Mouse (Mus musculus) frontal cortex, adult (tissue): ENCODE measurements around the gene Msi2.

Experiments used
- ATAC-seq: cut with Nextera tagmentation; 2 replicates; pipeline ENCODE4 v1.9.2; 2017; ENCODE audit warnings: mild to moderate bottlenecking, moderate library complexity, mixed read lengths; ENCODE audit not compliant: low TSS enrichment

Msi2 gene

DNA sequence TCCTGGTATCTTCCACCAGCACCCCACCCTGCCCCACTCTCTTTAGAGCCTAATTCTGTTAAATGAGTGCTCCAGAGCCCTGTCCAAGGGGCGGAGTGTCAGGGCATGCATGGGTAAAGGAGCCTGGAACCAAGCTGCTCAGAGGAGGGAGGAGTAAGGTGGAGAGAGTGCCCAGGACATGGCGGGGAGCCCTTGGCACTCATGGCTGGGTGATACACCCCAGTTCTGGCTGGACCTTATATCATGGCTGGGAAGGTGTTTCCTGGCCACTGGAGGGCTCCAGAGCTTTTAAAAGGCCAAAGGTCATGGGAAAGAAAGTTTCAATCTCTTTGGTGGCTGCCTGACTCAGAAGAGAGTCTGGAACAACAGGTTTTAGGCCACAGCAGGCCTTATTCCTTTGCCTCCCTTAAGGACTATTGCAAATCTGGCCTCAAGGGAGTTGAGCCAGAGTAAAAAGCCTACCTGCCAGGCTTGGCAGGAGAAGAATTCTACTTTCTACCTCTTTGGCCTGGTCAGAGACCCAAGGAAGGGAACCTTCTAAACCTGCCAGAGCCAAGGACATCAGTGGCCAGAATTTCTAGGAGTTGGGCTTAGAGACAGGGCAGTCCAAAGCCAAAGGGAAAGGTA is 352.3 kb downstream of the Msi2 start:
- ATAC-seq, result no peak

DNA sequence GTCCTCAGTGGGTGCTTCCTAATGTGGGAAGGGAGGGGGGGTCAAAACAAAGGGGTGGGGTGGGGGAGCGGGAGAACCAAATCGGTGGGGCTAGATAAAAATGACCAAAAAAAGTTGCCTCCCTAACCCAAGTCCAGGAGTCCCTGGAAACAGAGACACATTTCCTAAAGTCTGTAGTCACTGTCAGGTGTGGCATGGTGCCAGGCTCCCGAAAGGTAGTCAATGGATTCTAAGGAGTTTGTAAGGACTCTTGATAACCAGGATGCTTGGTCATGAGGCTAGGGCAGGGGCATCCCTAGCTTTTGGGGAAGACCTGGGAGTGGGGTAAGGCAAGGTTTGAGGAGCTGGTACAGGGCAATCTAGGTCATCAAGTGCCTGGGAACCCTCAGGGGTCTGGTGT is 354.1 kb downstream of the Msi2 start:
- no peak for ATAC-seq

DNA sequence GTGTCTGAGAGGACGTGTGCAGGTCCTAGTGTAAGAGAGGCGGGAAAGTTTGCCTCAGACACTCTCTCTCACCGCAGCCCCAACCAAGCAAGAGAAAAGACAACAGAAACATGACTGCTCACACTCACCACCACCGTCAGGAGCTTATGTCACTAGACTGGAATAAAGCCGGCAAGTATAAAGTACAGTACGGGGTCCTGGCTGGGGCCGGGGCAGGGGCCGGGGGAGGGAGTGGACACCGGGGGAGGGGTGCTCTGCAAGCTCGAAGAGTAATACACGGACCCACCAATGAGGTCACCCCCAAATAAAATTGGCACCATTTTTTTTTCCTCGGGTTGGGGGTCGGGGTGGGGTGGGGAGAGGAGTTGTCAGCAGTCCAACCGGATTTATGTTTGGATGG is 354.8 kb downstream of the Msi2 start:
- ATAC-seq, result no peak

DNA sequence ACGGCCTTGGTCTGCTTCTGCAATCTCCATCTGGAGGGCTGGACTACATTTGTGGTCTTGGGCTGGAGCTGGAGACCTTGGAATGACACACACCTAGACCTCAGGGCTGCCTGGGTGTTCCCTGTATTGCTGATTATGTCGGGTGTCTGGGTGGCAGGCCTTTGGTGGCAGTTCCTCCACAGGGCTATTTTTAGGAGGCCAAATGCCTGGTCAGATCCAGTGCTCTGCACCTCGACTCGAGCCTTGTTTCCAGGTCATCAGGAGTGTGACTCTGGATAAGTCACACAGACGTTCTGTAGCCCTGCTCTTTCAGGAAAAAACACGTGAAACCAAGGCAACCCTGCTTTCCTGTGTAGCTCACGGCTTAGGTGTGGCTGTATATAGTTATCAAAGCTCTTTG is 358.6 kb downstream of the Msi2 start:
- ATAC-seq, result no peak

- ATAC-seq, result no peak
These were observed 361.0 kb downstream of the Msi2 start for GRCm38 (mm10) chr11:88357325-88357724.

DNA sequence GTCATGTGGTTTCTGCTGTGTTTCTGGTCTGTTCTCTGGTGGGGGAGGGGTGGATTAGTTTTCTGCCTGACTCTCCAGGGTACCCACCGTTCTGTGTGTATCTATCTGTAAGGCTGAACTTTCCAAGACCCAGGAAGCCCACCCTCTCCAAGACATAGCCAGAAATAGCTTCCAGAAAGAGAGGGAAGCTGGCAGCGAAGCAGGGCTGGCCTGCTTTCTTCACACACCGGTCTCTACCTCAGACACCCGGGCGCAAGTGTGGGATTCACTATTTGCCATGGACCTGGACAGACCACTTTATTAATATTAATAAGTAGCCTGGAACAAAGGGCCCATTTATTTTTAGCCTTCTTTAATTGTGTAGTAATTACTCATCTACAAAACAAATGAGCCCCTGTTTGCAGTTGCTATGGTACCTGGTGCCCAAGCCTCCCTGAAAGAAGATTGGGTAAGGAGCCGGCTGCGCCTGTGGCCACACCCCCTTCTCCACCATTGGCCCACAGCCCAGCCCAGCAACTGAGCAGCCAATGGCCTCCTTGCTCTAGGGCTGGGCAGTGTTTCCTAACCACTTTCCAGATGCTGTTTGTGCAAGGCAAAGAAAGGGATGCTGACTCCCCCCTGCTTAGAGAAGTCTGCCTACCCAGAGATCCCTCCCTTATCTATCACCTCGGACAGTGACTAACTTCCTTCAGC is 361.6 kb downstream of the Msi2 start:
- peak; percentile 72 for ATAC-seq

DNA sequence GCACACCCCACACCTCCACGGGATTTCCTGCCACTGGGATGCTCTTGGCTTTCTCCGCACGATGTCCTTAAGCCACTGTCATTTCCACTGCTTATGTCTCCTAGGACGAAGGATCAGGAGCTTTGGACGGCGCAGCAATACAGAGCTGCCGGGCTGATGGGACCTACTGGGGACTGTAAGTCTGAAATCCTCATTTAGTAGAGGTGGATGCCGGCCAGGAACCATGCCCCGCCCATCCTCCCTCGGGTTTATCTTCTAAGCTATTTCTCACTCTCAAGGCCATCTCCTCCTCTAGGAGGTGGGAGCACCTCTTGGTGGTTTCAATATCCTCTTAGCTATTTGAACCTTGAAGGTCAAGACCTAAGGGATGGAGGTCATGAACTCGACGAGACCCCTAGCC is 362.3 kb downstream of the Msi2 start:
- no peak for ATAC-seq

GRCm38 (mm10) chr11:88354771-88355170 is 363.5 kb downstream of the Msi2 start:
- no peak for ATAC-seq

- no peak; the same call in 1 of the 2 replicates for ATAC-seq
These were observed 366.4 kb downstream of the Msi2 start for GRCm38 (mm10) chr11:88351722-88352473.

DNA sequence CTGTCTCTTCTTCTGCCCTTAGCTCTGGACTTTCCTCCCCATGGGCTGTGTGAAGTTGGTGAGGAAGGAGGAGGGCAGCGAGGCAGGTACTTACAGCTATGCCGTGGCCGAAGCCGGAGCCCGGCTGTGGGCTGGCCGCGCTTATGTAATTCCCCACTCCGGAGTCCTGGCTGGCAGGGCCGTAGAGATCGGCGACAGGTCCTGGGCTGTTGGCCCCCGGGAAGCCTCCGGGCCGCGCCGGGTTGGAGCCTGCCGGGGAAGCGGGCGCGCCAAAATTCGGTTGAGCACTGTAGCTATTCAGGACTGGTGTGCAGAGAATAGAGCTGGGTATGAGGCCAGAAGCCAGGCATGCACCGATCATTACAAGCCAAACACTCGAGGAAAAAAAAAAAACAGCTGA is 369.6 kb downstream of the Msi2 start:
- no peak for ATAC-seq

DNA sequence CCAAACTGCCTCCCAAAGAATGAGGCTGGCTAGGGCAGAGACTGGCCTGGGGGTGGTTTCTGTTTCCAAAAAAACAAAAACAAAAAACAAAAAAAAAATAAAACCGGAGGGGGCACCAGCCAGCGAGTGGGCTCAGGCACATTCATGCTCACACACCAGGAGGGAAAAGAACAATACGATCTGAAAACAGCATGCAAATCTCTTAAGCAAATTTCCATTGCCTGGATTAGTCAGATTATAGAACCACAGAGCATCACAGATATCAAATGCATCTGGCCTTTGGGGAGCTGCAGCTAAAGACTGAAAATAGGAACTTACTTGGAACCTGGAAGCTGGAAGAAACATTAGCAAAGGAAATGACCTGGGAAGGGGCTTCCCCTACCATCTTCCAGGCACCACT is 370.3 kb downstream of the Msi2 start:
- ATAC-seq, result no peak

DNA sequence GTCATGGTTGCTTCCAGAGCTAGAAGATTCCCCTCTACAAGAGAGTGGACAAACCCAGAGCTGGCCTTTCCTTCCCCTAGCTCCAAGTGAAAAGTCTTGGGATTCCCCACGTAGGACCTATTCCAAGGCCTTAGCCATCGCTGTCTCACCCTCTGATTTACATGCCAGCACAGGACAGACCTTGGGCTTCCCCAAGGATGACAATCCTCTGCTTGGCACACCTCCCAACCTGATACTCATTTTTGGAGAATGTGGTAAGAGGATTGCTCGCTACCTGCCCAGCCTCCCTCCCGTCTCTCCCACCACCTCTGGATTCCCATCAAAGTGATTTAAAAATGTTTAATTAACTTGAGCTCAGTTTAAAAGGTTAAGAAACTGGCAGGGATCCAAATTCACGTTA is 372.2 kb downstream of the Msi2 start:
- no peak for ATAC-seq

GRCm38 (mm10) chr11:88337926-88338325 is 380.4 kb downstream of the Msi2 start:
- ATAC-seq, result no peak

DNA sequence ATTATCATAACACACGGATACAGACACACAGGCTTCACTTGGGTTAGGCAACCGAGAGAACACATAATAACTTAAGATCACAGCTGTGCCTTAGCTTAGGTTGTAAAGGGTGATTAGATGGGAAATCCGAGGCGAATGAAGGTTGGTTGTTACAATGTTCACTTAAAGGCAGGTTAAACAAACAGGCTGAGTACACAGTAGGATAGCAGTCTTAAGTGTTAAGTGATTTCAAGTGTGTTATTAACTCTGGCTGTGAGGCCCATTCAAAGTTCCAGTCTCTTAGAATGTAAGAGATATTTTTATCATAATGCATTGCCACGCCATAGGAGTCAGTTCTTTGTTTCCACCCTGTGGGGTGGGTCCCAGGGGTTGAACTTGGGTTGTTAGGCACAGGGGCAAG is 383.4 kb downstream of the Msi2 start:
- no peak for ATAC-seq

DNA sequence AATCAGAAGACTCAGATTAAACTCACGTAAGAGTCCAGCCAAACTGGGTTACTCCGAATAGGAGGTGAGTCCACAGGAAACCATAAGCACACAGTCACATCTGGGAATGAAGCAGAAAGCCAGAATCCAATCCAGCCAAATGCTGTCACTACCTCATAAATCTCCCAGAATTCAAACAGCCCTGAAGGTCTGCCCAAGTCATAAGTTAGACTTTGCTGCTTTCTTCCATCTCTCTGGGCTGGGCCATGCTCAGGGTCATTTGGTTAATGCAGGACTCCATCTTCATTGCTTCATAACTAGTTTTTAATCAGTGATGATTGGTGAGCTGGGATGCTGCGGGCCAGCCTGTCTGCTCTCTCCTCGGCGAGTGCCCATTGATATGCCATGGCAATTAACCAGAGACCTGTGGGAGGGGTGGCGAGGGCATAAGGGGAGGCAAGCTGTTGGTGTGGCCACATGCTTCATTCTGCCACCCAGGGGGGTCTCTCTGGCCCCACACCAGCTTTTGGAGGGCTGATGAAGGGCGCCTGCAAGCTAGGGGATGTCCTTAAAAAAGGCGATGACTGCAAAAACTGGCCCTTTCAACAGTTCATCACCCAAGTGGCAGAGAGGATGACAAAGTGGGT is 385.9 kb downstream of the Msi2 start:
- no peak for ATAC-seq

- ATAC-seq, result no peak
These were observed 386.6 kb downstream of the Msi2 start for GRCm38 (mm10) chr11:88331722-88332121.

DNA sequence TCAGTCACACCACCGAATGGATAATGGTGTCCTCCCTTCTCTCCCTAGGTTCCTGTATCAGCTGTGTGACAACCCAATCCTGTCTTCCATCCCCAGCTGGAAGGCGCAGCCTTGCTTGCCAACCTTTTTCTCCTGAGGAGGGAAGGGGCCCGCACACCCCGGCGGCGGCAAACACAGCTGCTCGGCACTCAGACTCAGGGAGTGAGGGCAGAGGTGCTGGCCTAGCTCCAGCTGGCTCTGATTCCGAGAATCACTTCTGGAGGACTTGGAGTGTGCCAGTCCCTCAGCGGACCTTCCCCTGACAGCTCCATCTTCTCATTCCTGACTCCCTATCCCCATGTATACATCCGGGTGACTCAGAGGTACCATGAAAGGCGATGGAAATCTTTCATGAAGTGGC is 387.5 kb downstream of the Msi2 start:
- ATAC-seq, result no peak

GRCm38 (mm10) chr11:88328813-88329595 is 389.3 kb downstream of the Msi2 start:
- ATAC-seq, result no peak

GRCm38 (mm10) chr11:88327016-88327415 is 391.3 kb downstream of the Msi2 start:
- ATAC-seq, result no peak

DNA sequence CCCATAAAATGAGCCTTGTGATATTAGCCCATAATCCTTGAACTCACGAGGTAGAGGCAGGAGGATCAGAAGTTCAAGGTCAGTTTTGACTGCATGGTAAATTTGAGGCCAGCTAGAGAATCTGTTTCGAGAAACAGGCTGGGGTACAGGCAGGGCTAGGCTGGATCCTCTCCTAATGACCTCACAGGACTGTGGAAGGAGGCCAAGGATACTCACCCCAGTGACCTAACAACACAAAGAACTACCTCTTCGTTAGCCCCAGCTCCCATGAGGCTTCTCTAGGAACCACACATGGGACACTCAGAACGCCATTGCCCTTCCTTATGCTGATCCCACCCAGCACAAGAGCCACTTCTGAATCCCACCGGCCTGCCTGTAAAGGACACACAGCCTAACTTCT is 399.5 kb downstream of the Msi2 start:
- ATAC-seq, result no peak

DNA sequence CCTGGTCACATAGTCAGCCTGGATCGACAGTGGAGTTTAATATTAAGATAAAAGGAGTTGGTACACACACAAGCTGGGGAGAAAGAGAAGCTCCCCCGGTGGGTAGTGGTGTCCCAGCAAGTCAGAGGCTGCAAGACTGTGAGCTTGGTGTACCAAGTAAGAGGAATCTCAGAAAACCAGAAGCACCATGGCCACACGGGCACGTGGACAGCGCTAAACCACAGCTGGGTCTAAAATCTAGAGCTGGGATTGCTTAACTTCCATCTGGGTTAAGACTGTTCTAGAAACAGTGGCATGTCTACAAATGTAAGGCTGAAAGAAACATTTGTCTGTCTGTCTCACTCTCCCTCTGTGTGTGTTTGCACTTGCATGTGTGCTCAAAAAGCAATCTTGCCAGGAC is 402.9 kb downstream of the Msi2 start:
- ATAC-seq, result no peak

GRCm38 (mm10) chr11:88314471-88314870 is 403.8 kb downstream of the Msi2 start:
- no peak for ATAC-seq
